Mouse (Mus musculus) layer of hippocampus, postnatal 14 days (tissue): ENCODE data around the gene Kat6b. TPM values are rescaled to one million over a fixed set of nuclear protein-coding genes. Genes with fewer than 3 reads are reported as not detected.
"Not testable (repeated sequence)": the region's sequence is repeated elsewhere in the genome, so short reads cannot be mapped to it uniquely, and the experiment has no call there.

Experiments
- DNase-seq, 2 experiments: peaks; one replicate each; pipeline ENCODE4 v3.0.0; 2021 to 2022; ENCODE audit warnings: low spot score in 2 of 2, mixed read lengths in 1 of 2
- total RNA-seq, 2 experiments: library from RNA; stranded (reverse); gene quantifications; 2 replicates each; pipeline ENCODE4 v1.2.3; 2021

The Kat6b gene
- total RNA-seq, 2 experiments from 2014 or later = 58.0 to 62.2 TPM

- DNase-seq = no peak
These were observed 3.0 kb downstream of the Kat6b start for GRCm38 (mm10) chr14:21484199-21484598.

- DNase-seq = no peak
These were observed 3.5 kb downstream of the Kat6b start for GRCm38 (mm10) chr14:21484693-21485092.

- no peak for DNase-seq
These were observed 4.8 kb downstream of the Kat6b start for GRCm38 (mm10) chr14:21485961-21486520.

- DNase-seq = not testable (repeated sequence)
These were observed 5.9 kb downstream of the Kat6b start for GRCm38 (mm10) chr14:21487135-21487534.

GRCm38 (mm10) chr14:21488426-21489115, 7.3 kb downstream of the Kat6b start:
- DNase-seq = not testable (repeated sequence)

- DNase-seq = no peak
These were observed 7.9 kb downstream of the Kat6b start for GRCm38 (mm10) chr14:21489116-21489485.

GRCm38 (mm10) chr14:21490141-21490540, 8.9 kb downstream of the Kat6b start:
- DNase-seq = no peak

- no peak for DNase-seq
These were observed 17.2 kb downstream of the Kat6b start for GRCm38 (mm10) chr14:21498361-21498996.

GRCm38 (mm10) chr14:21499011-21499581, 17.9 kb downstream of the Kat6b start:
- peak; percentile 52 to 54 for DNase-seq

GRCm38 (mm10) chr14:21499631-21500153, 18.5 kb downstream of the Kat6b start:
- peak in 1 of 2 experiments; percentile 80 for DNase-seq

GRCm38 (mm10) chr14:21500154-21501047, 19.2 kb downstream of the Kat6b start:
- peak; percentile 99 to 100 for DNase-seq

- no peak for DNase-seq
These were observed 19.9 kb downstream of the Kat6b start for GRCm38 (mm10) chr14:21501048-21501657.

- no peak for DNase-seq
These were observed 23.8 kb downstream of the Kat6b start for GRCm38 (mm10) chr14:21505036-21505435.

GRCm38 (mm10) chr14:21507046-21507445, 25.8 kb downstream of the Kat6b start:
- DNase-seq = no peak

- no peak for DNase-seq
These were observed 28.1 kb downstream of the Kat6b start for GRCm38 (mm10) chr14:21509111-21509905.

- no peak for DNase-seq
These were observed 30.2 kb downstream of the Kat6b start for GRCm38 (mm10) chr14:21511438-21511837.

GRCm38 (mm10) chr14:21515505-21515904, 34.3 kb downstream of the Kat6b start:
- DNase-seq = peak; percentile 39 to 67

- DNase-seq = no peak
These were observed 38.1 kb downstream of the Kat6b start for GRCm38 (mm10) chr14:21519307-21519706.

- DNase-seq = no peak
These were observed 39.3 kb downstream of the Kat6b start for GRCm38 (mm10) chr14:21520496-21520895.

- DNase-seq = not testable (repeated sequence)
These were observed 40.3 kb downstream of the Kat6b start for GRCm38 (mm10) chr14:21521496-21521895.
